Mouse (Mus musculus): ENCODE measurements around the gene Brpf3. TPM values are rescaled to one million over a fixed set of nuclear protein-coding genes. Genes with fewer than 3 reads are reported as not detected.

Gene Brpf3
- polyA plus RNA-seq, 1 experiment: 63.1 TPM

DNA sequence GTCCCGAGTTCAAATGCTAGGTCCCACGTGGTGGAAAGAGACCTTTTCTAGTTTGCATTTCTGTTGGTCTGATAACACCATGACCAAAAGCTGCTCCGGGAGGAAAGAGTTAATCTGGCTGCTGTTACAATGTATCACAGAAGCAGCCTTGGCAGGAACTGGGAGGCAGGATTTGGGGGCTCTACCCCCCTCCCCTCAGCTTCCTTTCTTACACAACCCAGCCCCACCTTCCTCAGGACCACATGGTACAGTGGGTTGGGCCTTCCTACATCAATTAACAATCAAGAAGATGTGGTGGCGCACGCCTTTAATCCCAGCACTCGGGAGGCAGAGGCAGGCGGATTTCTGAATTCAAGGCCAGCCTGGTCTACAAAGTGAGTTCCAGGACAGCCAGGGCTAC, 53.5 kb downstream of the Brpf3 start:
- no peak for TF ChIP-seq POLR2A (IDR thresholded peaks at IDR 0.05; ENCODE audit: control insufficient read depth, extremely low read depth, insufficient read depth, low read length, poor library complexity)
- no peak for TF ChIP-seq CTCF (IDR thresholded peaks at IDR 0.05; ENCODE audit: borderline replicate concordance, control insufficient read depth, extremely low read depth, insufficient read depth, low read length, poor library complexity)
- no peaks in the 10 kb centered on the region for H3K27me3 ChIP-seq (ENCODE audit: control insufficient read depth, insufficient read depth, low read length)
- 85% methylated on average over 7 of the region's 7 CpGs for WGBS
- H3K4me3 ChIP-seq (ENCODE audit: control insufficient read depth, insufficient read depth, low read length): no peak overlapping the region
- no peaks in the 10 kb centered on the region for H3K36me3 ChIP-seq (ENCODE audit: control insufficient read depth, insufficient read depth, low read length)
- H3K4me1 ChIP-seq (replicated peaks; ENCODE audit: control insufficient read depth, insufficient read depth, low read length): no peaks in the 10 kb centered on the region
- no peak for DNase-seq
- no peak overlapping the region for H3K27ac ChIP-seq (ENCODE audit: control insufficient read depth, insufficient read depth, low read length)

DNA sequence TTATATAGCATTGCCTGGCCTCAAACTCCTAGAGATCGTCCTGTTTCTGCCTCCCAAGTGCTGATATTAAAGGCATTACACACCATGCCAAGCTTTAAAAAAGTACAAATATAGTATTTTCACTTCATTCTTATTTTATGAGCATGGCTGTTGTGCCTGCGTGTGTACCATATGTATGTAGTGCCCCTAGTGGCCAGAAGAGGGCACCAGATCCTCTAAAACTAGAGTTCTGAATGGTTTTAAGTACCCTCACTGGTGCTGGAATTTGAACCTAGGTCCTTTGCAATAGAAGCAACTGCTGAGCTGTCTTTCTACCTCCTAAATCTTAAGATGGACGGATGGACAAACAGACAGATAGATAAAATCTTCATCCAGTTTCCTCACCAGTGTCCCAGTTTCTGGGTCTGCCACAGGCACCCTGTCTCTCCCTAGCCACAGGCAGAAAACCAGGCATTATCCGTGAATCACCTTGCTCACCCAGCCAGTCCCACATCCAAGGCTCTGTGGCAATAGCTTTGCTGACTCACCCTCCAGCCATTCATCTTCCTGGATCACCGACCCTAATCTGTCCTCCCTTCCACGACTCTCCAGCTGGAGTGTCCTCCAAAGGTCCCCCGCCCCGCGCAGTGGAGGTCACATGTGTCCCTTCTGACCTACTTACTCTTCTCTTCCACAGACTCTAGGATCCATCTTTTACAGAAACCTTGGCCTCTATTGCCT, 54.4 kb downstream of the Brpf3 start:
- peak; percentile 61 for DNase-seq

DNA sequence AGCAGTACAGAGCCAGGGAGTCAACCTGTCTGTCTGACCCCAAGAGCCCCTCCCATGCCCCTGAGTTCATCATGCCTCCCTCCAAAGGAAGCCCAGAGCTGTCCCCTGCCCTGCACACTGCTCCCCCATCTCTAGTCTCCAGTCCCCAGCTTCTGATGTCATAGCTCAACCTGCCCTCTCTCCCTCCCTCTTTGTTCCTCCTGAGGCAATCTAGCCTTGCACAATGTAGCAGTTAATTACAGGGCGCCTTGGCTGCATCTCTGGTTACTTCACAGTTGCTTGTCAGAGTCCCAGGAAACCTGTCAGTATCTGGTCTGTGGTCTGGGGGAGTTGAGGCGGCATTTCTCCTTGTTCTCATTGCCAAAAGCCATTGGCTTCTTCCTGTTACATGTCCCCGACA, 55.1 kb downstream of the Brpf3 start:
- 5% methylated on average over 3 of the region's 3 CpGs for WGBS
- Histone ChIP-seq H3K4me1 (replicated peaks; ENCODE audit: control insufficient read depth, insufficient read depth, low read length) (no peaks in the 10 kb centered on the region), H3K36me3 (ENCODE audit: control insufficient read depth, insufficient read depth, low read length) (no peaks in the 10 kb centered on the region), H3K4me3 (ENCODE audit: control insufficient read depth, insufficient read depth, low read length) (no peak overlapping the region), H3K27me3 (ENCODE audit: control insufficient read depth, insufficient read depth, low read length) (no peaks in the 10 kb centered on the region), H3K27ac (ENCODE audit: control insufficient read depth, insufficient read depth, low read length) (no peak overlapping the region)
- TF ChIP-seq CTCF (IDR thresholded peaks at IDR 0.05; ENCODE audit: borderline replicate concordance, control insufficient read depth, extremely low read depth, insufficient read depth, low read length, poor library complexity): no peak
- DNase-seq: no peak

More for the DNA sequence above, 54.4 kb downstream of the Brpf3 start:
- Histone ChIP-seq H3K27me3 (ENCODE audit: control insufficient read depth, insufficient read depth, low read length) (no peaks in the 10 kb centered on the region), H3K4me1 (replicated peaks; ENCODE audit: control insufficient read depth, insufficient read depth, low read length) (no peaks in the 10 kb centered on the region), H3K4me3 (ENCODE audit: control insufficient read depth, insufficient read depth, low read length) (no peak overlapping the region), H3K36me3 (ENCODE audit: control insufficient read depth, insufficient read depth, low read length) (no peaks in the 10 kb centered on the region), H3K27ac (ENCODE audit: control insufficient read depth, insufficient read depth, low read length) (no peak overlapping the region)
- TF ChIP-seq POLR2A (IDR thresholded peaks at IDR 0.05; ENCODE audit: control insufficient read depth, extremely low read depth, insufficient read depth, low read length, poor library complexity): no peak
- no peak for TF ChIP-seq CTCF (IDR thresholded peaks at IDR 0.05; ENCODE audit: borderline replicate concordance, control insufficient read depth, extremely low read depth, insufficient read depth, low read length, poor library complexity)
- WGBS: 87% methylated on average over 9 of the region's 9 CpGs

DNA sequence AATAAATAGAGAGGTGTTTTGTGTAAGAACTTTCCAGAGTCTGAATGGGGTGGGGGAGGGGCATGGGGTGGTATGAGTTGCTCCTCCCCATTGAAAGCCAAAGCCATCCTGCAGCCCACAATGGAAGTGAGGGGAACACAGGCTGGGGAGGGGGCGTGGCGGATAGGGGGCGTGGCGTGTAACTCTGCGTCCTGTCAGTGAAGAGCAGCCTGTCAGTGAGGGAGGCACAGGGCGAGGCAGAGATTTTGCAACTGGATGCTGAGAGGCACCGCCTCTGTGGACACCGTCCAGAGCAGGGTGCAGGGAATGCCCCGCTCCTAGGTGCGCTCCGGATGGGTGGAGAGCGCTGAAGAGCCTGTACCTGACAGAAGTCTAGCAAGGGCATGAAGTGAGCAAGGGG, 57.3 kb downstream of the Brpf3 start, which contains the start of gene Pnpla1:
Gene Pnpla1 (plus strand): TSS at position 207 of the 400 bp plus-strand sequence.
- peaks cover under 1% of the 10 kb centered on the region; the same call in 1 of the 2 replicates for H3K4me1 ChIP-seq (replicated peaks; ENCODE audit: control insufficient read depth, insufficient read depth, low read length)
- no peak within 1 kb of the TSS for H3K27ac ChIP-seq (ENCODE audit: control insufficient read depth, insufficient read depth, low read length)
- no peak for DNase-seq
- no peaks in the 10 kb centered on the region for H3K36me3 ChIP-seq (ENCODE audit: control insufficient read depth, insufficient read depth, low read length)
- TF ChIP-seq CTCF (IDR thresholded peaks at IDR 0.05; ENCODE audit: borderline replicate concordance, control insufficient read depth, extremely low read depth, insufficient read depth, low read length, poor library complexity) (no peak), POLR2A (IDR thresholded peaks at IDR 0.05; ENCODE audit: control insufficient read depth, extremely low read depth, insufficient read depth, low read length, poor library complexity) (no peak)
- no peak within 1 kb of the TSS for H3K4me3 ChIP-seq (ENCODE audit: control insufficient read depth, insufficient read depth, low read length)
- 78% methylated on average over 12 of the region's 12 CpGs for WGBS
- H3K27me3 ChIP-seq (ENCODE audit: control insufficient read depth, insufficient read depth, low read length): no peaks in the 10 kb centered on the region

DNA sequence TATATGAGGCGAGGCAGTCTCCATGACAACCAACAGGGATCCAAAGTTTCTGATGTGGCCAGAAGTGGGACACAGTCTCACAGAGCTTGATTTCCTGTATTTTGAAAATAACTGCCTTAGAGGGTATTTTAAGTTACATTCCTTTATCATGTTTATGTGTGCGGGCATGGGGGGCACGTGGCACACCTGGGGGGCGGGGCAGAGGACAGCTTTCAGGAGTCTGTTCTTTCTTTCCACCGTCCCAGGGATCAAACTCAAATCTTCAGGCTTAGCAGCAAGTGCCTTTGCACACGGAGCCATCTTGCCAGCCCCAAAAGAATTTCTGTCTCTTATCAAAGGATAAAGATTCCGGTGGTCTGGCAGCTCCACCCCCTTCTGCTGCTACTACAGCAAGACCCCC, 63.0 kb downstream of the Brpf3 start:
- Histone ChIP-seq H3K4me1 (replicated peaks; ENCODE audit: control insufficient read depth, insufficient read depth, low read length) (peaks cover 17% of the 10 kb centered on the region), H3K27ac (ENCODE audit: control insufficient read depth, insufficient read depth, low read length) (no peak overlapping the region), H3K27me3 (ENCODE audit: control insufficient read depth, insufficient read depth, low read length) (no peaks in the 10 kb centered on the region), H3K36me3 (ENCODE audit: control insufficient read depth, insufficient read depth, low read length) (no peaks in the 10 kb centered on the region), H3K4me3 (ENCODE audit: control insufficient read depth, insufficient read depth, low read length) (no peak overlapping the region)
- peak; percentile 39 for DNase-seq
- 27% methylated on average over 7 of the region's 7 CpGs for WGBS
- TF ChIP-seq POLR2A (IDR thresholded peaks at IDR 0.05; ENCODE audit: control insufficient read depth, extremely low read depth, insufficient read depth, low read length, poor library complexity) (no peak), CTCF (IDR thresholded peaks at IDR 0.05; ENCODE audit: borderline replicate concordance, control insufficient read depth, extremely low read depth, insufficient read depth, low read length, poor library complexity) (no peak)

DNA sequence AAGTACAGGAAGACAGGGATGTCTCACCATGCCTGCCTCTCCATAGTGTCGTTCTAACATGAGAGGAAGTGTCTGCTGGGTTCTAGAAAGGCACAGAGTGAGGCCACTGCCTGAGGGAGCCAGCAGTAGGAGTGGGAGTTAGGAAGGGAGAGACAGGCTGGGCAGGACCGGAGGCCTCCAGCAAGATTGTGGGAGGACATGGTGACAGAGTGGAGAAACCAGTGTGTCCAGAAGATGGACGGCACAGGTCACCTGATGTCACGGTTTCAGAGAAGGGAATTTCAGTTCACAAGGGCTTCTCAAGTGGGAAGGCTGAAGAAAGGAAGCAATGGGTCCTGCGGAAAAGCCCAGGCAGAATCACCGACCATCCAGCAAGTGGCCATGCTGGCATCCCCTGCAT, 63.6 kb downstream of the Brpf3 start:
- Histone ChIP-seq H3K27me3 (ENCODE audit: control insufficient read depth, insufficient read depth, low read length) (no peaks in the 10 kb centered on the region), H3K4me3 (ENCODE audit: control insufficient read depth, insufficient read depth, low read length) (no peak overlapping the region), H3K27ac (ENCODE audit: control insufficient read depth, insufficient read depth, low read length) (no peak overlapping the region), H3K36me3 (ENCODE audit: control insufficient read depth, insufficient read depth, low read length) (no peaks in the 10 kb centered on the region), H3K4me1 (replicated peaks; ENCODE audit: control insufficient read depth, insufficient read depth, low read length) (peaks cover 17% of the 10 kb centered on the region)
- no peak for TF ChIP-seq POLR2A (IDR thresholded peaks at IDR 0.05; ENCODE audit: control insufficient read depth, extremely low read depth, insufficient read depth, low read length, poor library complexity)
- no peak for TF ChIP-seq CTCF (IDR thresholded peaks at IDR 0.05; ENCODE audit: borderline replicate concordance, control insufficient read depth, extremely low read depth, insufficient read depth, low read length, poor library complexity)
- 83% methylated on average over 6 of the region's 6 CpGs for WGBS
- no peak for DNase-seq

DNA sequence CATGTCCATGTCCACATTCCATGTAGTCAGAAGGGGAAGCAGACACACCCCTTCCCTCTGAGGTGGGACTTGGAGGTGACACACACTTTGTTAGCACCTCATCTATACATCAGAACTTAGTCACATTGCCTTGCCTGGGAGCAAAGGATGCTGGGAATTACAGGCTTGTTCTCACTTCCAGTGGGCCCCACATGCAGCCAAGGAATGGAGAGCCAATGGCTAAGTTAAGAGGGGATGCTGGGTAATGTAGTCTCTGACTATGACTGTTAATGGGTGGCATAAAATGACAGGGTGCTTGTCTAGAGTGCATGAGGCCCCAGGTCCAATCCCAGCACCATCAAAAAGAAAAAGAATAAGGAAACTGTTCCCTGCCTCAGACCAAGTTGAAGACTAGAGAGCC, 66.0 kb downstream of the Brpf3 start:
- TF ChIP-seq POLR2A (IDR thresholded peaks at IDR 0.05; ENCODE audit: control insufficient read depth, extremely low read depth, insufficient read depth, low read length, poor library complexity): no peak
- no peak for TF ChIP-seq CTCF (IDR thresholded peaks at IDR 0.05; ENCODE audit: borderline replicate concordance, control insufficient read depth, extremely low read depth, insufficient read depth, low read length, poor library complexity)
- no peaks in the 10 kb centered on the region for H3K27me3 ChIP-seq (ENCODE audit: control insufficient read depth, insufficient read depth, low read length)
- DNase-seq: no peak
- H3K4me1 ChIP-seq (replicated peaks; ENCODE audit: control insufficient read depth, insufficient read depth, low read length): peaks cover 17% of the 10 kb centered on the region
- no peak overlapping the region for H3K27ac ChIP-seq (ENCODE audit: control insufficient read depth, insufficient read depth, low read length)
- no peaks in the 10 kb centered on the region for H3K36me3 ChIP-seq (ENCODE audit: control insufficient read depth, insufficient read depth, low read length)
- H3K4me3 ChIP-seq (ENCODE audit: control insufficient read depth, insufficient read depth, low read length): no peak overlapping the region

Measured in thymus, adult 2 months (tissue).